Mouse (Mus musculus): ENCODE measurements at regions not wholly inside any gene's neighbourhood (a gene's known extent, or its start where the extent isn't known, plus 50 kb on each side); places are given as distances from the start of the nearest gene placed in this dataset.

- H3K79me2 ChIP-seq (replicated peaks; ENCODE audit: control insufficient read depth, insufficient read depth, low read length), result no peaks in the 10 kb centered on the region
- no peak overlapping the region for H3K9ac ChIP-seq (ENCODE audit: low read depth, low read length)
- H3K4me1 ChIP-seq (ENCODE audit: control insufficient read depth, insufficient read depth, low read length), result no peaks in the 10 kb centered on the region
- H3K27me3 ChIP-seq (ENCODE audit: control insufficient read depth, insufficient read depth, low read length), result no peaks in the 10 kb centered on the region
- H3K36me3 ChIP-seq (ENCODE audit: control insufficient read depth, insufficient read depth, low read length), result no peaks in the 10 kb centered on the region
- intact Hi-C loops (cut with DNase I), result no loop called here
- WGBS, result 63% methylated on average over 2 of the region's 2 CpGs
- TF ChIP-seq POLR2A (IDR thresholded peaks at IDR 0.05; ENCODE audit: insufficient read depth, low read depth, low read length) (no peak), CTCF (IDR thresholded peaks at IDR 0.05) (no peak), EP300 (IDR thresholded peaks at IDR 0.05; ENCODE audit: insufficient read depth, low read depth, low read length) (no peak)
- no peak for DNase-seq
- H3K27ac ChIP-seq, result no peak overlapping the region
- H3K4me3 ChIP-seq, result no peak overlapping the region
These were observed 78.6 kb downstream of the Ets2 start for GRCm38 (mm10) chr16:95780431-95780830.

DNA sequence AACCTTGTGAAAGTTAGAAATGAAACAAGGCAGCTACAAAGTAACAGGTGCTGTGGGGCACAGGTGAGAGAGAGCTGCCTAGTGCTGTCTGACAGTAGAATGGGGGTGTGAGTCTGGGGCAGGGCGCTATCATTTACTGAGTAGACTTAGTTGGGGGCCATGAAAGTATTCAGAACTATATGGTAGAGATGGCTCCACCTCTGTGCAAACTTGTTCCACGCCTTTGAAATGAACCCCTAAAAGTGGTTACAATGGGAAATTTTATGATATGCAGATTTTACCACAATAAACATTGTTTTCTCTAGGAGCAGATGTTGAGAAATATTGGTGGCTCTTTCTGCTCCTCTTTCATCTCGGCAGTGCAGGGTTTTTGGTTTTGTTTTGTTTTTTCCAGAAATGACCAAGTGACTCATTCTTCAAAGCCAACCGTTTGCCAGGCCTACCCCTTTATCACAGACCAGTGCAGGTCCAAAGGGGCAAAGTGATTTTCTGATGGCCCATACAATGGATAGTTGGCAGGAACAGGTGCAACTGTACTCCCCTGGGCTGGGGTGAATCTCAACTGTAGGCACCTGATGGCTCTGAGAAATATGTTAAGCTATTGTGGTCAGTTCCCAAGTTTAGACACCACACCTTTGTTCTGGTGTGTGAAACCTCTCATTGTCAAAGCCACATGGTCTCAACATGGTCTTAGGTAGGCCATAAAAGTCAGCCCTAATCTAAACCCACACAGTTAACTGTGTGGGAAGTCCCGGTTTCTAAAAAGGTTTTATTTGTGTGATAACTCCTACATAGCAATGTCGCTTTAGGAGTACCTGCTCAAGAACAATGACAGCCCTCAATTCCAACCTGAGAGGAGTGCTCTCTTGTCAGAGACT lies 77.2 kb downstream of the Ets2 start:
- H3K4me1 ChIP-seq (ENCODE audit: control insufficient read depth, insufficient read depth, low read length), result no peaks in the 10 kb centered on the region
- H3K9ac ChIP-seq (ENCODE audit: low read depth, low read length), result no peak overlapping the region
- TF ChIP-seq CTCF (IDR thresholded peaks at IDR 0.05), result no peak
- DNase-seq, result no peak
- intact Hi-C loops (cut with DNase I), result no loop called here
- no peaks in the 10 kb centered on the region for H3K79me2 ChIP-seq (replicated peaks; ENCODE audit: control insufficient read depth, insufficient read depth, low read length)
- H3K4me3 ChIP-seq, result no peak overlapping the region
- no peak overlapping the region for H3K27ac ChIP-seq
- WGBS, result 86% methylated on average over 6 of the region's 6 CpGs
- H3K27me3 ChIP-seq (ENCODE audit: control insufficient read depth, insufficient read depth, low read length), result no peaks in the 10 kb centered on the region
- H3K36me3 ChIP-seq (ENCODE audit: control insufficient read depth, insufficient read depth, low read length), result no peaks in the 10 kb centered on the region

DNA sequence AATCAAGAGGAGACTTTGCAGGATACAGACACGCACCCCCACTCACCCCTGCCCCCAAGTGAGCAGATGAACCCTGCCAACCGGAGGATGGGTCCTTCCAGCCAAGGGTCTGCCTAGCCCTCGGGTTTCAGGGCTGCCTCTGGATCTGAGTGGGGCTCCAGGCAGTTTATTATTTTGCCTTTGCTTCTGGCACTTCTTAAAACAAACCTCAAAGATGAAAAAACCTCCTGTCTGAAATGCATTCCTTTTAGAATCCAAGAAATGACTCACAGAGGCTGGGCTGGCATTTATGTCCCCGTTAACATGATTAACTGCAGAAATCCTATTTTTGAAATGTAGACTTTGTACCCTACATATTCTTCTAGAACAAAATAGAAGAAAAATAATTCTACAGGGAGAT lies 76.3 kb downstream of the Ets2 start:
- H3K36me3 ChIP-seq (ENCODE audit: control insufficient read depth, insufficient read depth, low read length), result no peaks in the 10 kb centered on the region
- no peak for TF ChIP-seq POLR2A (IDR thresholded peaks at IDR 0.05; ENCODE audit: insufficient read depth, low read depth, low read length)
- TF ChIP-seq EP300 (IDR thresholded peaks at IDR 0.05; ENCODE audit: insufficient read depth, low read depth, low read length), result no peak
- TF ChIP-seq CTCF (IDR thresholded peaks at IDR 0.05), result no peak
- H3K4me3 ChIP-seq, result no peak overlapping the region
- H3K79me2 ChIP-seq (replicated peaks; ENCODE audit: control insufficient read depth, insufficient read depth, low read length), result no peaks in the 10 kb centered on the region
- H3K27me3 ChIP-seq (ENCODE audit: control insufficient read depth, insufficient read depth, low read length), result no peaks in the 10 kb centered on the region
- WGBS, result 77% methylated on average over 4 of the region's 4 CpGs
- intact Hi-C loops (cut with DNase I), result no loop called here
- H3K4me1 ChIP-seq (ENCODE audit: control insufficient read depth, insufficient read depth, low read length), result no peaks in the 10 kb centered on the region
- H3K27ac ChIP-seq, result no peak overlapping the region
- DNase-seq, result no peak
- H3K9ac ChIP-seq (ENCODE audit: low read depth, low read length), result no peak overlapping the region

DNA sequence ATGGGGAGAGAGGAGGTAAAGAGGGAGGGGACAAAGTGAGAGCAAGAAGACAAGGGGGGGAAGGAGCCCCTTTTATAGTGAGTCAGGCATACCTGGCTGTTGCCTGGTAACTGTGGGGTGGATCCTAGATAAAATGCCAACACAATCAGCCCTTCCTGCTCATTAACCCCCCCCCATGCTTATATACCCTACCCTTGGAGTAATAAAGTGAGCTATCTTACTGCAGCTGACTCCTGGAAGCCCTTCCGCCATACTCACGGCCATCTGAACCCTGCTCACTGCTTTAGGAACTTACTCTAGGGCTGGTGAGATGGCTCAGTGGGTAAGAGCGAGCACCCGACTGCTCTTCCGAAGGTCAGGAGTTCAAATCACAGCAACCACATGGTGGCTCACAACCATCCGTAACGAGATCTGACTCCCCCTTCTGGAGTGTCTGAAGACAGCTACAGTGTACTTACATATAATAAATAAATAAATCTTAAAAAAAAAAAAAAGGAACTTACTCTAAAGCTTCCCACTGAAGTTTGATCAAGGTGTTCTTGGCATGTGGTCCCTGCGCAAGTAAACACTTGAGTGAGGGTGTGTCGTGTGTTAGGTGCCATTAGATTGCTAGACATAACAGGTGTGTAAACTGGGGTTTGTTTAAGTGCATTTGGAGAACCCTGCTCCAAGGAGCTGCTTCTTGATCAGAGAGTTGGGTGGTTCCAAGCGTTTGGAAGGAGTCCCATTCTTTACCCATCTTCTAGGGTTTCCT lies 74.9 kb downstream of the Ets2 start:
- no peaks in the 10 kb centered on the region for H3K79me2 ChIP-seq (replicated peaks; ENCODE audit: control insufficient read depth, insufficient read depth, low read length)
- TF ChIP-seq CTCF (IDR thresholded peaks at IDR 0.05) (no peak), POLR2A (IDR thresholded peaks at IDR 0.05; ENCODE audit: insufficient read depth, low read depth, low read length) (no peak), EP300 (IDR thresholded peaks at IDR 0.05; ENCODE audit: insufficient read depth, low read depth, low read length) (no peak)
- no peak for DNase-seq
- WGBS, result 95% methylated on average over 10 of the region's 10 CpGs
- no peaks in the 10 kb centered on the region for H3K36me3 ChIP-seq (ENCODE audit: control insufficient read depth, insufficient read depth, low read length)
- H3K9ac ChIP-seq (ENCODE audit: low read depth, low read length), result no peak overlapping the region
- intact Hi-C loops (cut with DNase I), result no loop called here
- no peaks in the 10 kb centered on the region for H3K4me1 ChIP-seq (ENCODE audit: control insufficient read depth, insufficient read depth, low read length)
- H3K27me3 ChIP-seq (ENCODE audit: control insufficient read depth, insufficient read depth, low read length), result no peaks in the 10 kb centered on the region
- H3K4me3 ChIP-seq, result no peak overlapping the region
- no peak overlapping the region for H3K27ac ChIP-seq

DNA sequence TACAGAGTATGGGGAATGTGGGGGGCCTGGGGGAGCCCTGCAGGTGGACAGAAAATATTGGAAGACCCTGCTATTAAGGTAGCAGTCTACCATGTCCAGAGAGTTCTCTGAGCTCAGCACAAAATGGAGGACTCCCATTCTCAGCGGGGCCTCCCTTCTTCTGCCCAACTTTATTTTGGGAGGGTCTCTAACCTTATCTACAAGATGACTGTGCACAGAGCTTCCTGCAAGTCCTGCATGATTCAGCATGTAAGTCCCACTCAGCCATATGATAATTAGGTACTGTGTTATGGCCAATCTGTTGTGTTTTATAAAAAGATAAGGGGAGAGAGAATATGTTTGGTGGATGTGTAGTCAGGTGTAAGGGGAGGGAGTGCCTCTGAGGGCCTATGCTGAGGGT lies 74.1 kb downstream of the Ets2 start:
- Histone ChIP-seq H3K9ac (ENCODE audit: low read depth, low read length) (no peak overlapping the region), H3K27ac (no peak overlapping the region), H3K4me1 (ENCODE audit: control insufficient read depth, insufficient read depth, low read length) (peaks cover 2% of the 10 kb centered on the region; the same call in 1 of the 2 replicates), H3K36me3 (ENCODE audit: control insufficient read depth, insufficient read depth, low read length) (no peaks in the 10 kb centered on the region), H3K79me2 (replicated peaks; ENCODE audit: control insufficient read depth, insufficient read depth, low read length) (no peaks in the 10 kb centered on the region), H3K4me3 (no peak overlapping the region), H3K27me3 (ENCODE audit: control insufficient read depth, insufficient read depth, low read length) (no peaks in the 10 kb centered on the region)
- intact Hi-C loops (cut with DNase I), result no loop called here
- TF ChIP-seq EP300 (IDR thresholded peaks at IDR 0.05; ENCODE audit: insufficient read depth, low read depth, low read length) (no peak), POLR2A (IDR thresholded peaks at IDR 0.05; ENCODE audit: insufficient read depth, low read depth, low read length) (no peak), CTCF (IDR thresholded peaks at IDR 0.05) (no peak)
- no peak for DNase-seq
- 82% methylated on average over 1 of the region's 1 CpGs for WGBS

DNA sequence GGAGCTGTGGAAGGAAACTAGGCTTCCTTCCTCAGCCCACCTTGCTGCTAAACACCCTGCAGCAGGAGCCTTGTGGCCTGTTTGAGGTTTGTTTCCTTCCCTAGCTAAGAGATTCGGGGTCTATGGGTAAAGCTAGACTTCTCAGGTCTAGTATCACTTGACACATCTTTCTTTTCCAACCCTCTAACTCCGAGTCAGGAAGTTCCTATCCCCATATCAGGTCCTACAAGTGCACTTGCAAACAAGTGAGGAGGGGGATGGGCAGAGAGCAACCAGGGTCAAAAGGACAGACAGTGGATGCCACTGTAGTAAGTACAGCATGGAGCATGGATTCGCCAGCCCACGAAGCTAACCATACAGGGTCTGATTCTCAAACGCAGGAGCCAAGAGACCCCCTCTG lies 73.5 kb downstream of the Ets2 start:
- Histone ChIP-seq H3K9ac (ENCODE audit: low read depth, low read length) (no peak overlapping the region), H3K27ac (no peak overlapping the region), H3K4me3 (no peak overlapping the region), H3K36me3 (ENCODE audit: control insufficient read depth, insufficient read depth, low read length) (no peaks in the 10 kb centered on the region), H3K27me3 (ENCODE audit: control insufficient read depth, insufficient read depth, low read length) (no peaks in the 10 kb centered on the region), H3K4me1 (ENCODE audit: control insufficient read depth, insufficient read depth, low read length) (peaks cover 7% of the 10 kb centered on the region), H3K79me2 (replicated peaks; ENCODE audit: control insufficient read depth, insufficient read depth, low read length) (no peaks in the 10 kb centered on the region)
- no peak for TF ChIP-seq CTCF (IDR thresholded peaks at IDR 0.05)
- intact Hi-C loops (cut with DNase I), result no loop called here
- no peak for DNase-seq
- WGBS, result 72% methylated on average over 5 of the region's 5 CpGs

Data from heart, adult 2 months (tissue).